Mouse (Mus musculus) gastrocnemius, adult 2 months (tissue): ENCODE results near the gene Itgal. TPM values are rescaled to one million over a fixed set of nuclear protein-coding genes. Genes with fewer than 3 reads are reported as not detected.
"Not testable (repeated sequence)": the region's sequence is repeated elsewhere in the genome, so short reads cannot be mapped to it uniquely, and the experiment has no call there.

Experiments used
- DNase-seq: peaks from one replicate; pipeline ENCODE4 v3.0.0; 2022
- H3K27ac ChIP-seq: fragments of 200-600 bp; 2 replicates; pipeline ENCODE4 v1.8.1; 2022; ENCODE audit warnings: mild to moderate bottlenecking
- H3K4me3 ChIP-seq: fragments of 200-600 bp; 2 replicates; pipeline ENCODE4 v1.8.1; 2022; ENCODE audit warnings: mild to moderate bottlenecking, moderate library complexity
- CTCF ChIP-seq: fragments of 200-600 bp; IDR thresholded peaks from 2 replicates; pipeline ENCODE4 v1.8.1; 2022; ENCODE audit warnings: antibody characterized with exemption, mild to moderate bottlenecking, moderate library complexity
- intact Hi-C: fragments of 180-260 bp; cut with DNase I; formaldehyde crosslinking; loops from one replicate; pipeline ENCODE4 v1.15.1; 2025
- long read RNA-seq, 2 experiments: library from polyadenylated mRNA; stranded (forward); transcript quantifications; one replicate each; pipeline ENCODE4 v2.0.0; 2021
- total RNA-seq, 2 experiments: library from RNA; stranded (reverse); gene quantifications; 2 replicates each; pipeline ENCODE4 v1.2.3; 2021

Itgal gene
- total RNA-seq, result under 1 TPM; 0.15 to 0.25 TPM
- long read RNA-seq, experiment 1, result 0 reads
- long read RNA-seq, experiment 2, result 0 reads

- no peak for DNase-seq
- TF ChIP-seq CTCF, result no peak
- Histone ChIP-seq H3K27ac (no peak within 1 kb of the TSS), H3K4me3 (no peak within 1 kb of the TSS)
- intact Hi-C loops, result no loop called here
Observed at GRCm38 (mm10) chr7:127296098-127296497, at the start of gene Itgal. TSS of gene Itgal (plus strand) at chr7:127296260.

GRCm38 (mm10) chr7:127250511-127250910 lies 45.5 kb upstream of the Itgal start:
- intact Hi-C loops, H3K27ac ChIP-seq, H3K4me3 ChIP-seq, DNase-seq: not testable (repeated sequence)

- intact Hi-C loops, result no loop called here
- no peak overlapping the region for H3K4me3 ChIP-seq
Observed at GRCm38 (mm10) chr7:127252414-127252813, 43.6 kb upstream of the Itgal start.

GRCm38 (mm10) chr7:127253341-127253740 lies 42.7 kb upstream of the Itgal start:
- intact Hi-C loops, result no loop called here
- H3K4me3 ChIP-seq, result peak overlapping the region; percentile 71
- H3K27ac ChIP-seq, result peak overlapping the region; percentile 95
- DNase-seq, result no peak
- TF ChIP-seq CTCF, result no peak

More at GRCm38 (mm10) chr7:127252414-127252813, 43.6 kb upstream of the Itgal start:
- DNase-seq, result no peak
- peak; percentile 54 for TF ChIP-seq CTCF
- 0 out of 2 replicates have a peak overlapping the region, but pooled peaks have one; percentile 4 for H3K27ac ChIP-seq

GRCm38 (mm10) chr7:127253821-127254769 lies 42.0 kb upstream of the Itgal start:
- no peak for TF ChIP-seq CTCF
- DNase-seq, result peak; percentile 97
- peak overlapping the region; percentile 71 for H3K4me3 ChIP-seq
- intact Hi-C loops, result no loop called here
- peak overlapping the region; percentile 95 for H3K27ac ChIP-seq

- Histone ChIP-seq H3K27ac (peak overlapping the region; percentile 95), H3K4me3 (peak overlapping the region; percentile 71)
- no peak for DNase-seq
- intact Hi-C loops, result no loop called here
- no peak for TF ChIP-seq CTCF
Observed at GRCm38 (mm10) chr7:127255008-127255407, 41.1 kb upstream of the Itgal start.

- no peak for TF ChIP-seq CTCF
- DNase-seq, result no peak
- intact Hi-C loops, result no loop called here
- Histone ChIP-seq H3K4me3 (no peak overlapping the region), H3K27ac (no peak overlapping the region)
Observed at GRCm38 (mm10) chr7:127255965-127256364, 40.1 kb upstream of the Itgal start.

GRCm38 (mm10) chr7:127256518-127256917 lies 39.5 kb upstream of the Itgal start:
- no peak for TF ChIP-seq CTCF
- Histone ChIP-seq H3K4me3 (no peak overlapping the region), H3K27ac (no peak overlapping the region)
- no peak for DNase-seq
- intact Hi-C loops, result no loop called here

- H3K27ac ChIP-seq, result no peak overlapping the region
- peak overlapping the region; percentile 75 for H3K4me3 ChIP-seq
- intact Hi-C loops, result no loop called here
- no peak for DNase-seq
- TF ChIP-seq CTCF, result no peak
Observed at GRCm38 (mm10) chr7:127259186-127259905, 36.7 kb upstream of the Itgal start.

GRCm38 (mm10) chr7:127260309-127261111 lies 35.5 kb upstream of the Itgal start, which contains the start of gene Dctpp1:
TSS of gene Dctpp1 (minus strand) at chr7:127260709.
- H3K4me3 ChIP-seq, result peak within 1 kb of the TSS; percentile 75
- peak; percentile 85 for TF ChIP-seq CTCF
- peak within 1 kb of the TSS; percentile 89 for H3K27ac ChIP-seq
- DNase-seq, result peak; percentile 98
- intact Hi-C loops, result loop anchor here (2.0 kb wide), 1 partner anchor 16 kb away; no protein-coding TSS in a partner anchor

- Histone ChIP-seq H3K4me3 (no peak overlapping the region), H3K27ac (no peak overlapping the region)
- no peak for TF ChIP-seq CTCF
- DNase-seq, result no peak
- intact Hi-C loops, result no loop called here
Observed at GRCm38 (mm10) chr7:127262218-127262961, 33.7 kb upstream of the Itgal start.

- Histone ChIP-seq H3K4me3 (no peak overlapping the region), H3K27ac (no peak overlapping the region)
- TF ChIP-seq CTCF, result no peak
- intact Hi-C loops, result no loop called here
- DNase-seq, result no peak
Observed at GRCm38 (mm10) chr7:127263526-127263925, 32.5 kb upstream of the Itgal start.
